Mouse (Mus musculus) myocyte (in vitro differentiated cells): ENCODE measurements around the gene Myadm. TPM values are rescaled to one million over a fixed set of nuclear protein-coding genes. Genes with fewer than 3 reads are reported as not detected.

ENCODE experiments used
- H3K27me3 ChIP-seq: one replicate; pipeline ENCODE4 v1.6.1; 2011; ENCODE audit not compliant: control insufficient read depth, insufficient read depth, insufficient read length
- H3K36me3 ChIP-seq: one replicate; pipeline ENCODE4 v1.6.1; 2011; ENCODE audit not compliant: control insufficient read depth, insufficient read depth
- H3K4me2 ChIP-seq: one replicate; pipeline ENCODE4 v1.6.1; 2011; ENCODE audit warnings: low read depth, control low read depth
- H3K4me3 ChIP-seq: one replicate; pipeline ENCODE4 v1.5.1; 2011; ENCODE audit warnings: mild to moderate bottlenecking, control low read depth, moderate library complexity
- H3K79me2 ChIP-seq: one replicate; pipeline ENCODE4 v1.6.1; 2011; ENCODE audit not compliant: control insufficient read depth, insufficient read depth
- H3ac ChIP-seq: one replicate; pipeline ENCODE4 v1.6.1; 2011; ENCODE audit not compliant: control insufficient read depth, insufficient read length
- CEBPB ChIP-seq: IDR thresholded peaks from 2 replicates; pipeline ENCODE4 v1.6.1; 2011; ENCODE audit warnings: mild to moderate bottlenecking, moderate library complexity; ENCODE audit not compliant: poor library complexity, insufficient read depth, severe bottlenecking
- E2F4 ChIP-seq: IDR thresholded peaks from one replicate; pipeline ENCODE4 v1.6.1; 2011; ENCODE audit warnings: mild to moderate bottlenecking, control low read depth, moderate library complexity; ENCODE audit not compliant: insufficient read depth
- MAX ChIP-seq: IDR thresholded peaks from one replicate; pipeline ENCODE4 v1.6.1; 2011; ENCODE audit warnings: low read depth, mild to moderate bottlenecking, control low read depth
- MYOD1 ChIP-seq, 3 experiments: IDR thresholded peaks; one replicate each; pipeline ENCODE4 v1.6.1; 2011; ENCODE audit warnings: control low read depth in 2 of 3, low read depth in 2 of 3, mild to moderate bottlenecking in 2 of 3, moderate library complexity in 1 of 3; ENCODE audit not compliant: insufficient read length in 2 of 3, control insufficient read depth in 1 of 3
- MYOG ChIP-seq, 3 experiments: IDR thresholded peaks; one replicate each; pipeline ENCODE4 v1.6.1; 2011; ENCODE audit warnings: control low read depth in 2 of 3, low read depth in 2 of 3, mild to moderate bottlenecking in 2 of 3; ENCODE audit not compliant: insufficient read length in 2 of 3, control insufficient read depth in 1 of 3, insufficient read depth in 1 of 3
- POLR2A ChIP-seq: IDR thresholded peaks from one replicate; pipeline ENCODE4 v1.6.1; 2011; ENCODE audit warnings: low read depth, mild to moderate bottlenecking, control low read depth, moderate library complexity; ENCODE audit not compliant: insufficient read length
- POLR2AphosphoS2 ChIP-seq: IDR thresholded peaks from one replicate; pipeline ENCODE4 v1.6.1; 2011; ENCODE audit warnings: low read depth, control low read depth; ENCODE audit not compliant: insufficient read length
- REST ChIP-seq: IDR thresholded peaks from one replicate; pipeline ENCODE4 v1.6.1; 2011; ENCODE audit warnings: mild to moderate bottlenecking, control low read depth, moderate library complexity; ENCODE audit not compliant: insufficient read depth, insufficient read length
- SRF ChIP-seq: IDR thresholded peaks from one replicate; pipeline ENCODE4 v1.6.1; 2011; ENCODE audit warnings: low read depth; ENCODE audit not compliant: control insufficient read depth, insufficient read length
- TCF12 ChIP-seq: IDR thresholded peaks from one replicate; pipeline ENCODE4 v1.6.1; 2011; ENCODE audit warnings: mild to moderate bottlenecking, control low read depth; ENCODE audit not compliant: poor library complexity, insufficient read depth, severe bottlenecking
- TCF3 ChIP-seq: IDR thresholded peaks from one replicate; pipeline ENCODE4 v1.6.1; 2011; ENCODE audit warnings: low read depth, control low read depth; ENCODE audit not compliant: insufficient read length
- USF1 ChIP-seq: IDR thresholded peaks from one replicate; pipeline ENCODE4 v1.6.1; 2011; ENCODE audit warnings: low read depth, mild to moderate bottlenecking, control low read depth, moderate library complexity
- polyA plus RNA-seq: library from polyadenylated mRNA; unstranded; fragments of >200 nt; fragmentation: generic; extraction: Trizol; gene quantifications from one replicate; pipeline ENCODE4 v1.2.1, GENCODE M21; 2012; ENCODE audit warnings: missing spikeins

Gene Myadm
- polyA plus RNA-seq, 1 experiment, result 209 TPM

DNA sequence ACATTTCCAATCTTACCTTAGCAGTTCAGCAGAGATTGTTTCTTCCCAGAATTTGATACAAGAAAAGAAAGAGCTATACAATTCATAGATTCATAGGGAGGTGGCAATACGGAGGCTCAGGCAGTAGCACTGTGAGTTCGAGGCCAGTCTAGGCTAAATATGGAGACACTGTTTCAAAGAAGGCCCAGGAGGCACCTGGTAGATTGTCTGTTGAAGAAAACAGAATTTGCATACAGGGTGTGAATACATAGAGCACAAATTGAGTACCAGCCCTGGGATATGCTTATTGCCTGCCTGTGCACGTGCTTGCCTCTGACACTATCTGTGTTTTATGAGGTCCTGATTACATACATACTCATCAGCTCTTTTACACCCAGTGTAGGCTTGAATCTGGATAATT is 17.5 kb downstream of the Myadm start:
- Histone ChIP-seq H3K79me2 (no peaks in the 10 kb centered on the region), H3K4me2 (no peak overlapping the region), H3K36me3 (no peaks in the 10 kb centered on the region), H3K4me3 (no peak overlapping the region), H3ac (no peak overlapping the region), H3K27me3 (no peaks in the 10 kb centered on the region)
- TF ChIP-seq MAX (no peak), USF1 (no peak), MYOD1 (IDR thresholded peaks at IDR 0.05; ENCODE audit: control insufficient read depth in 1 of 3, insufficient read length in 2 of 3, low read depth in 2 of 3) (no peak), REST (no peak), POLR2AphosphoS2 (no peak), TCF3 (no peak), SRF (no peak)

DNA sequence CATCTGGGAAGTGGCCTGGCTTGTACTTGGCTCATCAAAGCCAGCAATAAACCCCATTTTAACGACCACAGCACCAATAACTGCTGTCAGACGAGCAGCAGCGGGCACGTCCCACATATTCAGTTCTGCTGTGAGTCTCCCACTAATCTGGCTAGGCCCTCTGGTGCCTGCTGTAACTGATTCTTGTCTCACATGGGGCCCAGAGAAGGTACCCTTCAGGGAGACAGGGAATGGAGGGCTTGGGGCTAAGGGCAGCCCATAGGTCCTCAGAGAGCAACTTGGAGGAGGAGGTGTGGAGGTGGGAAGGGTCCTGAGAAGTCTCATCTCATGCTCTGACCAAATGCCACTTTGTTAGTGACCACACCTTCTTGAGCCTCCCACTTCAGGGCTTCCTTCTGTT is 19.8 kb downstream of the Myadm start:
- H3K79me2 ChIP-seq, result no peaks in the 10 kb centered on the region
- H3K4me2 ChIP-seq, result no peak overlapping the region
- H3ac ChIP-seq, result no peak overlapping the region
- H3K36me3 ChIP-seq, result no peaks in the 10 kb centered on the region
- no peak overlapping the region for H3K4me3 ChIP-seq
- TF ChIP-seq MYOG (IDR thresholded peaks at IDR 0.05; ENCODE audit: control insufficient read depth in 1 of 3, insufficient read depth in 1 of 3, insufficient read length in 2 of 3, low read depth in 2 of 3) (no peak), USF1 (no peak), SRF (no peak), MAX (no peak), POLR2A (no peak), TCF12 (no peak)
- H3K27me3 ChIP-seq, result no peaks in the 10 kb centered on the region

DNA sequence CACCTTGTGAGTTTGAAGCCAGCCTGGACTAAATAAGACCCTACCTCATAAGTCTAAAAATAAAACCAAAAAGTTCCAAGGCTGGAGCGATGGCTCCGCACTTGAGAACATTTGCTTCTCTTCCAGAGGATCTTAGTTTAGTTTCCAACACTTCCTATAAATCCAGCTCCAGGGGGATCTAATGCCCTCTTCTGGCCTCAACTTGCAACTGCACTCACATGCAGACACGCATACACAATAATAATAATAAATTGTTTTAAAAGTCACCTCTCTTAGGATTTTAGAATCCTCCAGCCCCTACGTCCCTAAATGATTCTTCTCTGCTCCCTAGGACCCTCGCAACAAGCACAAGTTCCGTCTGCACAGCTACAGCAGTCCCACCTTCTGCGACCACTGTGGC is 21.4 kb downstream of the Myadm start:
- TF ChIP-seq MYOD1 (IDR thresholded peaks at IDR 0.05; ENCODE audit: control insufficient read depth in 1 of 3, insufficient read length in 2 of 3, low read depth in 2 of 3) (no peak), MAX (no peak), CEBPB (no peak), USF1 (no peak), REST (no peak), TCF3 (no peak), POLR2A (no peak), MYOG (IDR thresholded peaks at IDR 0.05; ENCODE audit: control insufficient read depth in 1 of 3, insufficient read depth in 1 of 3, insufficient read length in 2 of 3, low read depth in 2 of 3) (no peak), TCF12 (no peak), E2F4 (no peak), POLR2AphosphoS2 (no peak), SRF (no peak)
- Histone ChIP-seq H3ac (no peak overlapping the region), H3K79me2 (no peaks in the 10 kb centered on the region), H3K4me2 (no peak overlapping the region), H3K36me3 (no peaks in the 10 kb centered on the region), H3K27me3 (no peaks in the 10 kb centered on the region), H3K4me3 (no peak overlapping the region)

DNA sequence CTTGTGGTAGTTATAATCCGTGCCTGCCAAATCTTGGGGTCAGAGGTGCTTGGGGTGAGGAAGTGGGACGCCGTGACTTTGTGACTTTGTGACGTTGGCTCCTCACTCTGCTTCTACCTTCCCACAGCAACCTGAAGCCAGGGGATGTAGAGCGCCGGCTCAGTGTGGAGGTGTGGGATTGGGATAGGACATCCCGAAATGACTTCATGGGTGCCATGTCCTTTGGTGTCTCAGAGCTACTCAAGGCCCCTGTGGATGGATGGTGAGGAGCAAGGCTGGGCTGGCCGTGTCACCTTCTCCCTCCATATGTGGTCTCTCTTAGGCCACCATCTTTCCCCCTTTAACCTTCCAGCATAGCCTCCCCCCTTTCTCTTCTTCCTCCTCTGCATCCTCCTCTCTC is 24.7 kb downstream of the Myadm start:
- H3K79me2 ChIP-seq, result no peaks in the 10 kb centered on the region
- H3K4me2 ChIP-seq, result no peak overlapping the region
- no peaks in the 10 kb centered on the region for H3K36me3 ChIP-seq
- no peak for TF ChIP-seq TCF3
- TF ChIP-seq CEBPB, result no peak
- no peak for TF ChIP-seq MYOD1 (IDR thresholded peaks at IDR 0.05; ENCODE audit: control insufficient read depth in 1 of 3, insufficient read length in 2 of 3, low read depth in 2 of 3)
- no peak for TF ChIP-seq MAX
- no peak for TF ChIP-seq MYOG (IDR thresholded peaks at IDR 0.05; ENCODE audit: control insufficient read depth in 1 of 3, insufficient read depth in 1 of 3, insufficient read length in 2 of 3, low read depth in 2 of 3)
- no peak overlapping the region for H3ac ChIP-seq
- no peaks in the 10 kb centered on the region for H3K27me3 ChIP-seq
- no peak overlapping the region for H3K4me3 ChIP-seq

DNA sequence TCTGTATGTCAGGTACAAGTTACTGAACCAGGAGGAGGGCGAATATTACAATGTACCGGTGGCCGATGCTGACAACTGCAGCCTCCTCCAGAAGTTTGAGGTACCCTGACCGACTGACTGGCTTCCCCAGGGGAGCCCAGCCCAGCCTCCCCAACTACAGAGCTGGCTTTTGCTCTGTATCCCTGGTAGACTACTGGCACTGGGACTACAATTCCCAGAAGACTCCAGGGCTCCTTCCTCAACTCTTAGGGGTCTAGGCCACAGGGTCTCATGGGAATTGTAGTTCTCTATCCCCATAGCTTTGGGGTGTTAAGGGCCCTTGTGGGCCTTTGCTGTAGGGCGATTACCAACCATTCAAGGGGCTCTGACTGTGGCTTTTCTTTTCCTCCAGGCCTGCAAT is 25.2 kb downstream of the Myadm start:
- no peaks in the 10 kb centered on the region for H3K36me3 ChIP-seq
- H3K79me2 ChIP-seq, result no peaks in the 10 kb centered on the region
- H3ac ChIP-seq, result no peak overlapping the region
- no peaks in the 10 kb centered on the region for H3K27me3 ChIP-seq
- no peak overlapping the region for H3K4me2 ChIP-seq
- H3K4me3 ChIP-seq, result no peak overlapping the region
- TF ChIP-seq TCF12 (no peak), POLR2A (no peak), REST (no peak)
